Mouse (Mus musculus): ENCODE data around the gene Sh2d7. TPM values are rescaled to one million over a fixed set of nuclear protein-coding genes. Genes with fewer than 3 reads are reported as not detected.

Sh2d7 gene
- 0.09 TPM in 1 of 2 replicates, not detected in the other for polyA plus RNA-seq (2016; fragmentation: Nextera tagmentation; extraction: Ambion mirVana)

GRCm38 (mm10) chr9:54538684-54539083 lies at the start of gene Sh2d7:
Gene Sh2d7 (plus strand): TSS chr9:54538984.
- Histone ChIP-seq H3K4me1 (peaks cover 12% of the 10 kb centered on the region), H3K27ac (no peak within 1 kb of the TSS), H3K4me3 (replicated peaks) (no peak within 1 kb of the TSS), H3K36me3 (replicated peaks) (no peaks in the 10 kb centered on the region), H3K9me3 (no peaks in the 10 kb centered on the region), H3K4me2 (no peak within 1 kb of the TSS), H3K27me3 (no peaks in the 10 kb centered on the region), H3K9ac (no peak within 1 kb of the TSS)
- WGBS = 96% methylated on average over 14 of the region's 14 CpGs
- ATAC-seq (ENCODE audit: low FRiP score) = no peak

- Histone ChIP-seq H3K4me3 (replicated peaks) (no peak overlapping the region), H3K9me3 (no peaks in the 10 kb centered on the region), H3K27me3 (no peaks in the 10 kb centered on the region), H3K36me3 (replicated peaks) (no peaks in the 10 kb centered on the region), H3K4me1 (no peaks in the 10 kb centered on the region), H3K9ac (no peak overlapping the region), H3K4me2 (no peak overlapping the region), H3K27ac (no peak overlapping the region)
- no peak for ATAC-seq (ENCODE audit: low FRiP score)
- 89% methylated on average over 2 of the region's 2 CpGs for WGBS
These were observed 49.2 kb upstream of the Sh2d7 start for GRCm38 (mm10) chr9:54489599-54489998.

GRCm38 (mm10) chr9:54490431-54490830 lies 48.4 kb upstream of the Sh2d7 start:
- Histone ChIP-seq H3K27ac (no peak overlapping the region), H3K4me1 (no peaks in the 10 kb centered on the region), H3K27me3 (no peaks in the 10 kb centered on the region), H3K4me3 (replicated peaks) (no peak overlapping the region), H3K9me3 (no peaks in the 10 kb centered on the region), H3K36me3 (replicated peaks) (no peaks in the 10 kb centered on the region), H3K4me2 (no peak overlapping the region), H3K9ac (no peak overlapping the region)
- 87% methylated on average over 2 of the region's 2 CpGs for WGBS
- ATAC-seq (ENCODE audit: low FRiP score) = no peak

DNA sequence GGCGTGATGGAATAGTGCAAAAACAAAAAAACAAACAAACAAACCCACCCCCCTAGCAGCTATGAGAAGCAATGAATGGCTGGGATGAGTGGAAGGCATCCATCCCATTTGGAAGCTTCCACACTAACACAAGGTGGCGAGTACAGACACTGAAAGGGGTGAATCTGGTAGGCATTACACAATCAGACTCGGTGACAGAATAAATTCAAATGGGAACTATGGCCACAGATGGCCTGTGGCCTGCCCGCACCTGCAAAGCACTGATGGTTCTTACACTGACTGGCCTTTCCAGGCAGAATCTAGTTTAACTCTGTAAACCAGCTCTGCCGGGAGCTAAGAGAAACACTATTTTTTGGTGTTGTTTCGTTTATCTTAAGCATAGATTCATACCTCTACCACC lies 39.5 kb upstream of the Sh2d7 start:
- no peak overlapping the region for H3K4me2 ChIP-seq
- peaks cover 10% of the 10 kb centered on the region for H3K27me3 ChIP-seq
- WGBS = 89% methylated on average over 6 of the region's 6 CpGs
- no peak overlapping the region for H3K4me3 ChIP-seq (replicated peaks)
- no peaks in the 10 kb centered on the region for H3K36me3 ChIP-seq (replicated peaks)
- ATAC-seq (ENCODE audit: low FRiP score) = no peak
- peaks cover 13% of the 10 kb centered on the region for H3K4me1 ChIP-seq
- H3K27ac ChIP-seq = no peak overlapping the region
- H3K9me3 ChIP-seq = no peaks in the 10 kb centered on the region
- H3K9ac ChIP-seq = no peak overlapping the region

DNA sequence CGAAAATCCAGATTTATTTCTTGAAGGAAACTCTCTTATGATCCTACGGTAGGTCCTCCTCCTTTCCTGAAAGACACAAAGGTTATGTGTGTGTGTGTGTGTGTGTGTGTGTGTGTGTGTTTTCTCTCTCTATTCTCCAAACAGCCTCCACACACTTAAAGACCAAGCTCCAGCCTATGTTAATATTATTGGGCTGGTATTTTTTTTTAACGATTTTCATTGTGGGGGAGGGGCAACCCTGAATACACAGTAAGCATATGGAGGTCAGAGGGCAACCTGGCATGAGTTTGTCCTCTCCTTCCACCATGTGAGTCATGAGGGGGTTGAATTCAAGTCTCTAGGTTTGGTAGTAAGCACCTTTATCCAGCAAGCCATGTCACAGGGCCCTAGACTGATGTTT lies 39.0 kb upstream of the Sh2d7 start:
- H3K27ac ChIP-seq = no peak overlapping the region
- no peaks in the 10 kb centered on the region for H3K9me3 ChIP-seq
- H3K36me3 ChIP-seq (replicated peaks) = no peaks in the 10 kb centered on the region
- H3K4me3 ChIP-seq (replicated peaks) = no peak overlapping the region
- H3K9ac ChIP-seq = no peak overlapping the region
- H3K4me2 ChIP-seq = no peak overlapping the region
- no peak for ATAC-seq (ENCODE audit: low FRiP score)
- 83% methylated on average over 3 of the region's 3 CpGs for WGBS
- H3K4me1 ChIP-seq = peaks cover 13% of the 10 kb centered on the region
- peaks cover 10% of the 10 kb centered on the region for H3K27me3 ChIP-seq

DNA sequence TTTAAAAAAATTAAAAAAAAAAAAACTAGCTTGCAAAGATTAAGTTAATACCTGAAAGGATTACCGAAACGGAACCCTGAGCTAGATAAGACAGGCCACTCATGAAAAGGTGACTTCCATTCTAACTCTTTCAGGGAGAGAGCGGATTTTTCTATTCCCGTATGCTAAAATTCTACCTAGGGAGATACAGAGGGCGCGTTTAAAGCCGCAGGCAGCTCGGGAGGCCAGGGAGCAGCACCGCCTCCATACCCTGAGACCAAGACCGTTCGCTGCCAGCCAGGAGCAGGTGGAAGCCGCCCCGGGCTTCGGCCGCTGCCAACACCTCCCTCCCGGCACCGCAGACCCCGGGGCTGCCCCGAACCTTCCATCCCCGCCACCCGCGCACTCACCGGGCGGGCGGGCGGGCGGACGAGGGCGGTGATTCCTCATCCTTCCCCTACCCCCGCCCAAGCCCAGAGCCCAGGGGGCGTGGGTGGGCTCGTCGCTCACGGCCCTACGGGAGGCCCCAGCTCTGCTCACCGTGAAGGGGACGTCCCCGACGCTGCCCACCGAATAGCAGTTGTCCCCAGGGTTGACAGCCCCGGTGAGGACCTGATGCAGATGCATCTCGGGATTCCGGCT lies 37.8 kb upstream of the Sh2d7 start:
- H3K27ac ChIP-seq = peak overlapping the region; percentile 89
- H3K27me3 ChIP-seq = peaks cover 10% of the 10 kb centered on the region
- peak overlapping the region; percentile 87 for H3K4me2 ChIP-seq
- peaks cover 13% of the 10 kb centered on the region for H3K4me1 ChIP-seq
- H3K9me3 ChIP-seq = no peaks in the 10 kb centered on the region
- ATAC-seq (ENCODE audit: low FRiP score) = peak; percentile 76
- H3K4me3 ChIP-seq (replicated peaks) = peak overlapping the region; percentile 80
- WGBS = under 1% methylated on average over 42 of the region's 43 CpGs
- no peaks in the 10 kb centered on the region for H3K36me3 ChIP-seq (replicated peaks)
- peak overlapping the region; percentile 88 for H3K9ac ChIP-seq

DNA sequence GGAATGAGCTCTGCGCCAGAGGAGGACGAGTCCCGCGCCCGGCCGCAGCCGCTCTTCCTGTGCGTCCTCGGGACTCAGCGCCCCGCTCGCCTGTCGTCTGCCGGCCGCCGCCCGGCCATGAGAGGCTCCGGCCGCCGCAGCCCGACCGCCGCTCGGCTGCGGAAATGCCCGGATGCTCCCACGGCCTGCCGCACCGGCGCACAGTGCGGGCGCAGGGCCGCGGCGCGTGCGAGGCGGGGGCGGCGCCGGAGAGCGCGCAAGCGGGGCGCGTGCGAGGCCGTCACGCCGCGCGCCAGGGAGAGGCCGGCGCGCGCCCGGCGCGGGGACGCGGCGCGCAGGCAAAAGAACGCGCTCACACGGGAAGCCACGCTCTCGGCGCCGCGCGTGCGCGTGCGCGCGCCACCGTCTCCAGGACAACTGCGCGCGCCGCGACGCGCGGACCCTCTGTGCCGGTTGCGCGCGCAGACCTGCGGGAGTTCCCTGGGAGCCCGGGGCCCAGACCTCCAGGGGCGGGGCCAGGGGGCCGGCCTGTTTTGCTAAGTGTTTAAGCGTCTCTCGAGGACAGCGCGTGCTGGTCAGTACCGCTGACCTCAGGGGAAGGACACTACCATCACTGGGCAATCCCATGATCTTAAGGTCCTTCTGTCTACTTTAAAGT lies 37.2 kb upstream of the Sh2d7 start, which contains the start of gene Dmxl2:
Gene Dmxl2 (minus strand): TSS at position 174 of the 658 bp plus-strand sequence.
- peak; percentile 91 for ATAC-seq (ENCODE audit: low FRiP score)
- peak within 1 kb of the TSS; percentile 89 for H3K27ac ChIP-seq
- peak within 1 kb of the TSS; percentile 87 for H3K4me2 ChIP-seq
- under 1% methylated on average over 87 of the region's 99 CpGs for WGBS
- H3K4me3 ChIP-seq (replicated peaks) = peak within 1 kb of the TSS; percentile 80
- no peaks in the 10 kb centered on the region for H3K9me3 ChIP-seq
- H3K36me3 ChIP-seq (replicated peaks) = no peaks in the 10 kb centered on the region
- peaks cover 10% of the 10 kb centered on the region for H3K27me3 ChIP-seq
- H3K4me1 ChIP-seq = peaks cover 13% of the 10 kb centered on the region
- H3K9ac ChIP-seq = peak within 1 kb of the TSS; percentile 88

DNA sequence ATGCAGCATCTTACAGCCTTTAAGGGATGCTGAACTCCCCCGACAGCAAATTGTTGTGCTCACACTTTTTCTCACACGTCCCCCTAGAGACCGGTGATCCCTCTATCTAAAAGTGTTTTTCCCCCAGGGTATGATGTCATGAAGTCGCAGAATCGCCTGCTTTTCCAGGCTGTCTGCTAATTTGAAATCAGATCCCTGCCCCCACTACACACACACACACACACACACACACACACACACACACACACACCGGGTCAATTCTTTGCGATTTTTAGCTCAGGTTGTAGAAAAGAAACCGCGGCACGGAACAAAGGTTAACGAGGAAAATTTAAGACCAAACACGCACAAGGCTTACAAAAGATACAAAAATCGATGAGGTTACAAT lies 36.7 kb upstream of the Sh2d7 start:
- Histone ChIP-seq H3K27ac (no peak overlapping the region), H3K9me3 (no peaks in the 10 kb centered on the region), H3K27me3 (peaks cover 10% of the 10 kb centered on the region), H3K4me1 (peaks cover 13% of the 10 kb centered on the region), H3K36me3 (replicated peaks) (no peaks in the 10 kb centered on the region), H3K4me2 (peak overlapping the region; percentile 87), H3K9ac (0 out of 2 replicates have a peak overlapping the region, but pooled peaks have one; percentile 88), H3K4me3 (replicated peaks) (peak overlapping the region; percentile 80)
- ATAC-seq (ENCODE audit: low FRiP score) = no peak
- WGBS = 2% methylated on average over 13 of the region's 13 CpGs

DNA sequence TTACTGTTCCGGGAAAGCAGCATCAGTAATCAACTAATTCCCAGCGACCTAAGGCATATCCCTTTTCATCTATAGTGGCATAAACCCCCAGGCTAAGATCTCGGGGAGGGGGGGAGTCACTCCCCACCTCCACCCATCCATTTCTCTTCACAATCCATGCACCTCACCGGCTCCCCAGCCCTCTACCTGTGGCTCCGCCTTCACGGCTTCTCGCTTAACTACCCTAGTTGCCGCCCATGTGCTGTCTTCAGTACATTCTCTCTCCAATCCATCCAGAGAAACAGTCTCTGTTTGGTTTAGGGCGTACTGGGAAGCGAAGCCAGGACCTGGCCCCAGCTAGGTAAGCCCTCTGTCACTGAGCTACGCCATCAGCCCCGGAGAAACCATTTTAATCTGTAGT lies 35.9 kb upstream of the Sh2d7 start:
- peaks cover 10% of the 10 kb centered on the region for H3K27me3 ChIP-seq
- H3K9me3 ChIP-seq = no peaks in the 10 kb centered on the region
- no peak for ATAC-seq (ENCODE audit: low FRiP score)
- H3K4me2 ChIP-seq = peak overlapping the region; percentile 87
- no peaks in the 10 kb centered on the region for H3K36me3 ChIP-seq (replicated peaks)
- H3K4me1 ChIP-seq = peaks cover 13% of the 10 kb centered on the region
- no peak overlapping the region for H3K9ac ChIP-seq
- H3K27ac ChIP-seq = no peak overlapping the region
- 0 out of 2 replicates have a peak overlapping the region, but pooled peaks have one; percentile 3 for H3K4me3 ChIP-seq (replicated peaks)
- WGBS = 5% methylated on average over 12 of the region's 12 CpGs

DNA sequence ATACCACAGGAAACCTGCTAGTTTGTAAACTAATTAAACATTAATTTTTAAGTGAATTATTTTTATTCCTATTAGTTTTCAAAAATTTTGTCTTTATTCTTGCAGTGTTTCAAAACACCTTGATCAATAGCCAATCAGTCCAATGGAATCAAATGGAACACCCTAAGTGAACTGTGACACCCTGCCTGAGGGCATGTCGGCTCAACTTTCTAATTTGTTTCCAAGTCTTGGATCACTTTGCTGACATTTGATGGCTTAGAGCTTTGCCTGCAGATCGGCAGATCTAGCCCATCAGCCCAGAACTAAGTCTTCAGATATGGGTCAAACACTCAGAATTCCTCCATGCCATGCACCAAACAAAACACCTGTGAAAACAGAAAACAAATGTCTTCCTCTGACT lies 22.8 kb upstream of the Sh2d7 start:
- Histone ChIP-seq H3K9ac (no peak overlapping the region), H3K4me2 (no peak overlapping the region), H3K9me3 (no peaks in the 10 kb centered on the region), H3K4me1 (no peaks in the 10 kb centered on the region), H3K4me3 (replicated peaks) (no peak overlapping the region), H3K27ac (no peak overlapping the region), H3K27me3 (no peaks in the 10 kb centered on the region), H3K36me3 (replicated peaks) (no peaks in the 10 kb centered on the region)
- no peak for ATAC-seq (ENCODE audit: low FRiP score)
- 80% methylated on average over 2 of the region's 2 CpGs for WGBS

- 77% methylated on average over 7 of the region's 7 CpGs for WGBS
These were observed 19.9 kb upstream of the Sh2d7 start for GRCm38 (mm10) chr9:54518921-54519320.

DNA sequence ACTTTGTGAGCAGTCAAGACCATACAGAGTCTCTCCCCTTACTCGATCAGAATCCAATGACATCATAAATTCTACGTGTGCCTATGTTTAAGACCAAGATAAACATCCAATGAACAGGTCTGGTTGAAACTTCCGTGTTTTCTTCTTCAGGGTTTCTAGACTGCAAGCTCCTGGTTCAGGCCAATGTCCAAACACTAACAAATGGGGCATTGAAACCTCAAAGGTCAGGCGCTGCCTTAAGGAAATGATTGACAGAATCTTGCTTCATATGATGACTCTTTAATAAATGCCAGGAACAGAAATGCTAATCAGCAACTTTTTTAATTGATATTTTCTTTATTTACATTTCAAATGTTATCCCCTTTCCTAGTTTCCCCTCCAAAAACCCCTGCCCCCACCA lies 18.5 kb upstream of the Sh2d7 start:
- H3K9ac ChIP-seq = no peak overlapping the region
- no peaks in the 10 kb centered on the region for H3K9me3 ChIP-seq
- no peaks in the 10 kb centered on the region for H3K36me3 ChIP-seq (replicated peaks)
- H3K4me1 ChIP-seq = no peaks in the 10 kb centered on the region
- no peak overlapping the region for H3K4me3 ChIP-seq (replicated peaks)
- ATAC-seq (ENCODE audit: low FRiP score) = no peak
- 84% methylated on average over 4 of the region's 4 CpGs for WGBS
- no peak overlapping the region for H3K4me2 ChIP-seq
- H3K27ac ChIP-seq = no peak overlapping the region
- H3K27me3 ChIP-seq = no peaks in the 10 kb centered on the region

More at GRCm38 (mm10) chr9:54518921-54519320, 19.9 kb upstream of the Sh2d7 start:
- no peaks in the 10 kb centered on the region for H3K9me3 ChIP-seq
- no peak overlapping the region for H3K4me3 ChIP-seq (replicated peaks)
- no peak overlapping the region for H3K27ac ChIP-seq
- H3K4me1 ChIP-seq = no peaks in the 10 kb centered on the region
- H3K9ac ChIP-seq = no peak overlapping the region
- ATAC-seq (ENCODE audit: low FRiP score) = no peak
- H3K4me2 ChIP-seq = no peak overlapping the region
- H3K27me3 ChIP-seq = no peaks in the 10 kb centered on the region
- no peaks in the 10 kb centered on the region for H3K36me3 ChIP-seq (replicated peaks)

DNA sequence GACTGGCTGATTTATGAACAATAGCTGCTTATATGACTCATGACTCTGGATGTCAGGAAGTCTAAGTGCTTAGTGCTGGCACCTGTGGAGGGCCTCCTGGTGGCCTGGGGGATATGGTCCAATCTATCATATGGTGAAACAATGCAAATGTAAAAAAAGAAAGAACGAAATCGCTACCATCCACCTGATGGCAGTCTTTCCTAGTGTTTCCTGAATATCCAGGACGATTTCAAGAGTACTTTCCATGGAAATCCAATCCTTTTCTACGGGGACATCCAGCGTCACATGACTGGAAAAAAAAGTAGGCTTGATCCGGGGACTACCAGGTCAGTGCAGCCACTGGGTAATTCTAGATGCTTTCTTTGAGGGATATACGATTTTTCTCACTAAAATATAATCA lies 11.1 kb upstream of the Sh2d7 start:
- peaks cover 4% of the 10 kb centered on the region for H3K4me1 ChIP-seq
- H3K9me3 ChIP-seq = no peaks in the 10 kb centered on the region
- no peak overlapping the region for H3K27ac ChIP-seq
- H3K9ac ChIP-seq = no peak overlapping the region
- H3K27me3 ChIP-seq = no peaks in the 10 kb centered on the region
- no peak overlapping the region for H3K4me2 ChIP-seq
- H3K4me3 ChIP-seq (replicated peaks) = no peak overlapping the region
- WGBS = 85% methylated on average over 7 of the region's 7 CpGs
- ATAC-seq (ENCODE audit: low FRiP score) = no peak
- no peaks in the 10 kb centered on the region for H3K36me3 ChIP-seq (replicated peaks)

Data from forebrain, embryonic 12.5 days (tissue).